Mouse (Mus musculus) liver, adult 2 months (tissue): Measurements from ENCODE around the gene Arhgap10.

Source experiments
- CTCF ChIP-seq: fragments of 200-500 bp; IDR thresholded peaks from 2 replicates; pipeline ENCODE4 v1.5.1; 2011; ENCODE audit warnings: low read depth, low read length, control low read depth
- POLR2A ChIP-seq: fragments of 200-500 bp; IDR thresholded peaks from 2 replicates; pipeline ENCODE4 v1.6.1; 2011; ENCODE audit warnings: low read length, control low read depth; ENCODE audit not compliant: insufficient read depth; ENCODE audit errors: extremely low read depth

GRCm38 (mm10) chr8:77552491-77552890 is 34.7 kb upstream of the Arhgap10 start:
- TF ChIP-seq POLR2A (no peak), CTCF (no peak)
